Mouse (Mus musculus) cerebellum, adult 2 months (tissue): Measurements from ENCODE around the gene Gm13757. TPM values are rescaled to one million over a fixed set of nuclear protein-coding genes. Genes with fewer than 3 reads are reported as not detected.
"Not testable (repeated sequence)": the region's sequence is repeated elsewhere in the genome, so short reads cannot be mapped to it uniquely, and the experiment has no call there.

Experiments used
- DNase-seq, 2 experiments: peaks; one replicate each; pipeline ENCODE4 v3.0.0; 2021
- H3K27ac ChIP-seq: fragments of 200-500 bp; 2 replicates; pipeline ENCODE4 v1.5.1; 2012; ENCODE audit warnings: low read length, control low read depth, inconsistent platforms; ENCODE audit not compliant: insufficient read depth
- H3K27me3 ChIP-seq: fragments of 200-500 bp; 2 replicates; pipeline ENCODE4 v1.6.1; 2012; ENCODE audit warnings: inconsistent platforms, mild to moderate bottlenecking, low read length, moderate library complexity; ENCODE audit not compliant: control insufficient read depth, insufficient read depth
- H3K4me1 ChIP-seq: fragments of 200-500 bp; 2 replicates; pipeline ENCODE4 v1.6.1; 2011; ENCODE audit warnings: low read length; ENCODE audit not compliant: control insufficient read depth, insufficient read depth
- H3K4me3 ChIP-seq: fragments of 200-500 bp; replicated peaks from 2 replicates; pipeline ENCODE3; 2011; ENCODE audit warnings: mild to moderate bottlenecking, low read depth, low read length, control low read depth; ENCODE audit not compliant: insufficient read depth
- CTCF ChIP-seq: fragments of 200-500 bp; IDR thresholded peaks from 2 replicates; pipeline ENCODE4 v1.5.1; 2011; ENCODE audit warnings: low read depth, mild to moderate bottlenecking, control low read depth, low read length, moderate library complexity, borderline replicate concordance; ENCODE audit not compliant: insufficient read depth
- POLR2A ChIP-seq: fragments of 200-500 bp; IDR thresholded peaks from 2 replicates; pipeline ENCODE4 v1.6.1; 2011; ENCODE audit warnings: low read length, control low read depth, borderline replicate concordance; ENCODE audit not compliant: insufficient read depth
- WGBS: fragments of 180-500 bp; shearing (Covaris S2); methylation state at CpG from one replicate; pipeline ENCODE4 v1.1.7; 2018; 5-methylcytosine and 5-hydroxymethylcytosine counted together
- polyA plus RNA-seq: library from polyadenylated mRNA; depleted of rRNA; stranded (reverse); fragments of >200 nt; gene quantifications from 2 replicates; pipeline ENCODE4 v1.2.3, GENCODE M21; 2012; rRNA removed

The Gm13757 gene
- polyA plus RNA-seq = not detected in 2 replicates

- H3K27ac ChIP-seq = no peak within 1 kb of the TSS
- no peak for TF ChIP-seq CTCF
- no peak for TF ChIP-seq POLR2A
- H3K27me3 ChIP-seq = no peaks in the 10 kb centered on the region
- no peaks in the 10 kb centered on the region for H3K4me1 ChIP-seq
- no peak for DNase-seq
- 89% methylated on average over 1 of the region's 1 CpGs for WGBS
- no peak within 1 kb of the TSS for H3K4me3 ChIP-seq
Measured at GRCm38 (mm10) chr2:88449031-88449430, at the start of gene Gm13757. Gm13757 (minus strand) TSS chr2:88449131.

DNA sequence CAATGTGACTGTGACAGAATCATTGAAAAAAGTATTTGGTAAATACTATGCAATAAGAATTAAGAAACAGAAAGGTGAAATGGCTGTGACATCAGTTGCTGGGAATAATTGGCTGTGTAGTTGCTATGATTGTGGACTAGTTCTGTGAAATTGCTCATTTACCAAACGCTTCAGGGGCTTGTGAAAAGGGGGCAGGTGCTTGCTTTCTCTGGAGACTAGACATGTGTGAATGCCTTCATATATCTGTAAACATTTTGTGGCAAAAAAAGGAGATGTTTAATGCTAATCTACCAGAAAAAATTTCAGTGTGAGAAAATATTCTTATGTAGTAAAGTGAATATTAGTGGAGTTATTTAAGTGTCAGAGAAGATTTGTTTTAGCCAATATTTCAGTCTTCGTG, 44.1 kb upstream of the Gm13757 start, which contains the start of gene Olfr1185-ps1:
TSS of gene Olfr1185-ps1 (plus strand) at position 301 of the 400 bp plus-strand sequence.
- Histone ChIP-seq H3K4me3 (no peak within 1 kb of the TSS), H3K27ac (no peak within 1 kb of the TSS), H3K27me3 (no peaks in the 10 kb centered on the region), H3K4me1 (no peaks in the 10 kb centered on the region)
- TF ChIP-seq CTCF (no peak), POLR2A (no peak)
- no peak for DNase-seq
- WGBS = 64% methylated on average over 2 of the region's 2 CpGs

- Histone ChIP-seq H3K4me3 (no peak within 1 kb of the TSS), H3K4me1 (no peaks in the 10 kb centered on the region), H3K27me3 (no peaks in the 10 kb centered on the region), H3K27ac (no peak within 1 kb of the TSS)
- TF ChIP-seq CTCF (no peak), POLR2A (no peak)
- WGBS = 84% methylated on average over 2 of the region's 2 CpGs
- no peak for DNase-seq
Measured at GRCm38 (mm10) chr2:88483298-88483697, 34.4 kb upstream of the Gm13757 start, which contains the start of gene Olfr1184. Olfr1184 (plus strand) TSS chr2:88483598.

- H3K4me3 ChIP-seq, H3K27me3 ChIP-seq, H3K4me1 ChIP-seq, DNase-seq, H3K27ac ChIP-seq: not testable (repeated sequence)
- WGBS = 75% methylated on average over 1 of the region's 1 CpGs
Measured at GRCm38 (mm10) chr2:88454567-88454966, 5.6 kb upstream of the Gm13757 start, which contains the start of gene Olfr1183. Olfr1183 (plus strand) TSS chr2:88454867.

DNA sequence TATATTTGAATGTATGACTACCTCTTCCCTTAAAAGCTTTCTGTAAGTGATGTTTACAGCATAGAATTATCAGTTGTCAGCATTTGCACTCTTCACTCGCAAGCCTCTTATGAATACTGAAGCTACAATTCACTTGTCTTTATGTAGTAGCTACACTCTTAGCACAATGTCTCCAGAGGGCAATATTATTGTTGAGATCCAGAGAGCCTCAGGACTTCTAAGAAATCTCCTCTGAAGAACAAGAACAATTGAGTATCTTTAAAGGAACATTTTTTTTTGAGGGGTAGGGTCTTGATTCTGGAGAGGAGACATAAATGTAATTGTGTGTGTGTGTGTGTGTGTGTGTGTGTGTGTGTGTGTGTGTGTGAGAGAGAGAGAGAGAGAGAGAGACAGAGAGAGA, 22.9 kb downstream of the Gm13757 start, which contains the start of gene Olfr1181:
TSS of gene Olfr1181 (minus strand) at position 101 of the 400 bp plus-strand sequence.
- 90% methylated on average over 1 of the region's 1 CpGs for WGBS
- Histone ChIP-seq H3K27ac (no peak within 1 kb of the TSS), H3K27me3 (no peaks in the 10 kb centered on the region), H3K4me3 (no peak within 1 kb of the TSS), H3K4me1 (no peaks in the 10 kb centered on the region)
- no peak for TF ChIP-seq CTCF
- no peak for TF ChIP-seq POLR2A
- no peak for DNase-seq

DNA sequence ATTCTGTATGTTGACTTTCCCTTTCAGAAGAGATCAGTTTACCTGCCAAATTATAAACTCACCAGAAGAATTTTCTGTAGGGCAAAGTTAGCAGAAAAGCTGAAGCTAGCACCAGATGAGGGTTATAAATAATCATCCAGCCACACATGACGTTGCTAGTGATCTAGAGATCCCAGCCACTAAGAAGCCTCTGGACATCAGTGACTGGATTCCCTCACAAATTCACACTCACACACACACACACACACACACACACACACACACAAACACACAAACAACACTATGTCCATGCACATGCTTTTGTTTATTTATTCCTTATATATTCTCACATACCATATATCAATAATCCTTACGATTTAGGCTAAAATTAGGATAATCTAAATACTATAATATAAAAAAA, 29.9 kb downstream of the Gm13757 start, which contains the start of gene Olfr1180:
TSS of gene Olfr1180 (minus strand) at position 101 of the 400 bp plus-strand sequence.
- H3K27ac ChIP-seq = no peak within 1 kb of the TSS
- TF ChIP-seq CTCF (no peak), POLR2A (no peak)
- WGBS = 69% methylated on average over 2 of the region's 2 CpGs
- no peak within 1 kb of the TSS for H3K4me3 ChIP-seq
- DNase-seq = no peak
- H3K4me1 ChIP-seq = no peaks in the 10 kb centered on the region
- no peaks in the 10 kb centered on the region for H3K27me3 ChIP-seq

DNA sequence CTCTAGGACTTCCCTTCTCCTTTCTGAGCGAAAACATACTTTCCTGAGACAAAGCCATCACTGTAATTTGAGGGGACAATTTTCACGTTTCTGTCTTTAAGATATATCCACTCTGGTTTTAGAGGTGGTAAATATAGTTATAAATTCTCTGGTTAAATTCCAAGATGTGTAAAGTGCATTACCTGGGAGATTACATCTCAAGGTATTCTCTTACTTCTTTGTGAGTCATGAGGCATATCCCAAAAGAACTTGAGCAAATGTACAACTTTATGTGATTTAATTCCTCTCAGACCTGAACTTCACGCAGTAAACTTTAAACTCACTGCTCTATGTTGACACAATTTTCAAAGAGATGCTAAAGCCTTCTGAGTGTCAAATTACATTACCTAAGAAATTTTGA, 42.6 kb downstream of the Gm13757 start, which contains the start of gene Olfr1179:
TSS of gene Olfr1179 (minus strand) at position 101 of the 400 bp plus-strand sequence.
- Histone ChIP-seq H3K27me3 (no peaks in the 10 kb centered on the region), H3K27ac (no peak within 1 kb of the TSS), H3K4me3 (no peak within 1 kb of the TSS), H3K4me1 (no peaks in the 10 kb centered on the region)
- 86% methylated on average over 3 of the region's 3 CpGs for WGBS
- no peak for DNase-seq
- TF ChIP-seq POLR2A (no peak), CTCF (no peak)

Other genes with a start within 250 kb of the Gm13757 start
- gene Olfr1170, start 220.8 kb downstream of the Gm13757 start, polyA plus RNA-seq = not detected in 2 replicates
- gene Olfr1173, start 169.3 kb downstream of the Gm13757 start, polyA plus RNA-seq = not detected in 2 replicates
- gene Olfr1174-ps, start 134.0 kb downstream of the Gm13757 start, polyA plus RNA-seq = not detected in 2 replicates
- gene Olfr1175-ps, start 121.9 kb downstream of the Gm13757 start, polyA plus RNA-seq = not detected in 2 replicates
- gene Olfr1176, start 112.4 kb downstream of the Gm13757 start, polyA plus RNA-seq = not detected in 2 replicates
- not detected in 2 replicates for gene Olfr1177-ps, start 102.6 kb downstream of the Gm13757 start, polyA plus RNA-seq
- gene Olfr1178, start 62.1 kb downstream of the Gm13757 start, polyA plus RNA-seq = not detected in 2 replicates
- not detected in 2 replicates for gene Olfr1179, start 42.7 kb downstream of the Gm13757 start, polyA plus RNA-seq
- gene Olfr1180, start 30.0 kb downstream of the Gm13757 start, polyA plus RNA-seq = not detected in 2 replicates
- gene Olfr1181, start 23.0 kb downstream of the Gm13757 start, polyA plus RNA-seq = not detected in 2 replicates
- gene Olfr1183, start 5.7 kb upstream of the Gm13757 start, polyA plus RNA-seq = not detected in 2 replicates
- gene Olfr1184, start 34.5 kb upstream of the Gm13757 start, polyA plus RNA-seq = not detected in 2 replicates
- not detected in 2 replicates for gene Olfr1185-ps1, start 44.2 kb upstream of the Gm13757 start, polyA plus RNA-seq
- gene Olfr1186, start 69.4 kb upstream of the Gm13757 start, polyA plus RNA-seq = not detected in 2 replicates
- not detected in 2 replicates for gene Olfr1188, start 107.8 kb upstream of the Gm13757 start, polyA plus RNA-seq
- gene Olfr1189, start 137.3 kb upstream of the Gm13757 start, polyA plus RNA-seq = not detected in 2 replicates
- gene Olfr1191-ps1, start 191.4 kb upstream of the Gm13757 start, polyA plus RNA-seq = not detected in 2 replicates
- not detected in 2 replicates for gene Olfr1192-ps1, start 199.4 kb upstream of the Gm13757 start, polyA plus RNA-seq
- gene Olfr1193, start 226.5 kb upstream of the Gm13757 start, polyA plus RNA-seq = not detected in 2 replicates
- not detected in 2 replicates for gene Olfr1195, start 240.1 kb upstream of the Gm13757 start, polyA plus RNA-seq